Mouse (Mus musculus): ENCODE results near the gene Lrrc25. TPM values are rescaled to one million over a fixed set of nuclear protein-coding genes. Genes with fewer than 3 reads are reported as not detected.

The Lrrc25 gene
- not detected for polyA plus RNA-seq (2017; shearing (Covaris generic))

GRCm38 (mm10) chr8:70615894-70616293, at the start of gene Lrrc25:
Gene Lrrc25 (plus strand): TSS chr8:70616155.

GRCm38 (mm10) chr8:70593961-70594609, 21.9 kb upstream of the Lrrc25 start, which contains the start of gene Isyna1:
Gene Isyna1 (plus strand): TSS chr8:70594373.

GRCm38 (mm10) chr8:70608749-70609367, 7.1 kb upstream of the Lrrc25 start, which contains the start of gene Ssbp4:
Gene Ssbp4 (minus strand): TSS chr8:70608872.

GRCm38 (mm10) chr8:70632346-70632892, 16.5 kb downstream of the Lrrc25 start, which contains the start of gene Gdf15:
Gene Gdf15 (minus strand): TSS chr8:70632456.

GRCm38 (mm10) chr8:70660273-70660725, 44.3 kb downstream of the Lrrc25 start, which contains the start of gene Pgpep1:
Gene Pgpep1 (minus strand): TSS chr8:70660388.

Other genes starting within 250 kb of the Lrrc25 start
- 2.8 TPM for gene Comp, start 242.6 kb upstream of the Lrrc25 start, polyA plus RNA-seq (2017; shearing (Covaris generic))
- gene Crtc1, start 176.6 kb upstream of the Lrrc25 start, polyA plus RNA-seq (2017; shearing (Covaris generic)), result 7.0 TPM
- 9.9 TPM for gene Klhl26, start 139.2 kb upstream of the Lrrc25 start, polyA plus RNA-seq (2017; shearing (Covaris generic))
- not detected for gene Tmem59l, start 128.8 kb upstream of the Lrrc25 start, polyA plus RNA-seq (2017; shearing (Covaris generic))
- gene Crlf1, start 123.0 kb upstream of the Lrrc25 start, polyA plus RNA-seq (2017; shearing (Covaris generic)), result not detected
- 57.8 TPM for gene Rex1bd, start 109.4 kb upstream of the Lrrc25 start, polyA plus RNA-seq (2017; shearing (Covaris generic))
- 1,269 TPM for gene Uba52, start 105.4 kb upstream of the Lrrc25 start, polyA plus RNA-seq (2017; shearing (Covaris generic))
- 378 TPM for gene Fkbp8, start 88.4 kb upstream of the Lrrc25 start, polyA plus RNA-seq (2017; shearing (Covaris generic))
- gene Kxd1, start 88.2 kb upstream of the Lrrc25 start, polyA plus RNA-seq (2017; shearing (Covaris generic)), result 64.6 TPM
- 38.5 TPM for gene Ell, start 76.7 kb upstream of the Lrrc25 start, polyA plus RNA-seq (2017; shearing (Covaris generic))
- 93.3 TPM for gene Isyna1, start 21.8 kb upstream of the Lrrc25 start, polyA plus RNA-seq (2017; shearing (Covaris generic))
- gene Ssbp4, start 7.3 kb upstream of the Lrrc25 start, polyA plus RNA-seq (2017; shearing (Covaris generic)), result 148 TPM
- gene Gdf15, start 16.3 kb downstream of the Lrrc25 start, polyA plus RNA-seq (2017; shearing (Covaris generic)), result not detected
- 0.79 TPM for gene Pgpep1, start 44.2 kb downstream of the Lrrc25 start, polyA plus RNA-seq (2017; shearing (Covaris generic))
- gene Lsm4, start 57.1 kb downstream of the Lrrc25 start, polyA plus RNA-seq (2017; shearing (Covaris generic)), result 249 TPM
- 1,865 TPM for gene Jund, start 82.8 kb downstream of the Lrrc25 start, polyA plus RNA-seq (2017; shearing (Covaris generic))
- gene Iqcn, start 87.3 kb downstream of the Lrrc25 start, polyA plus RNA-seq (2017; shearing (Covaris generic)), result 0.22 TPM
- gene Gm3336, start 102.4 kb downstream of the Lrrc25 start, polyA plus RNA-seq (2017; shearing (Covaris generic)), result not detected
- gene Pde4c, start 107.6 kb downstream of the Lrrc25 start, polyA plus RNA-seq (2017; shearing (Covaris generic)), result 0.24 TPM
- 1.1 TPM for gene Rab3a, start 138.5 kb downstream of the Lrrc25 start, polyA plus RNA-seq (2017; shearing (Covaris generic))
- gene Mpv17l2, start 144.8 kb downstream of the Lrrc25 start, polyA plus RNA-seq (2017; shearing (Covaris generic)), result 34.0 TPM
- 14.5 TPM for gene Pik3r2, start 160.6 kb downstream of the Lrrc25 start, polyA plus RNA-seq (2017; shearing (Covaris generic))
- gene Mast3, start 188.9 kb downstream of the Lrrc25 start, polyA plus RNA-seq (2017; shearing (Covaris generic)), result 83.9 TPM
- 25.7 TPM for gene Il12rb1, start 192.3 kb downstream of the Lrrc25 start, polyA plus RNA-seq (2017; shearing (Covaris generic))
- 22.1 TPM for gene Arrdc2, start 223.6 kb downstream of the Lrrc25 start, polyA plus RNA-seq (2017; shearing (Covaris generic))
- not detected for gene Kcnn1, start 247.1 kb downstream of the Lrrc25 start, polyA plus RNA-seq (2017; shearing (Covaris generic))

All from effector memory CD4-positive, alpha-beta T cell, adult 7 months (primary cell).